Mouse (Mus musculus) heart, adult 2 months (tissue): Measurements from ENCODE around the gene Khdc1c. TPM values are rescaled to one million over a fixed set of nuclear protein-coding genes. Genes with fewer than 3 reads are reported as not detected.
"Not testable (repeated sequence)": the region's sequence is repeated elsewhere in the genome, so short reads cannot be mapped to it uniquely, and the experiment has no call there.

Experiments used
- DNase-seq, 2 experiments: peaks; one replicate each; pipeline ENCODE4 v3.0.0; 2021
- H3K27ac ChIP-seq: fragments of 200-600 bp; 2 replicates; pipeline ENCODE4 v1.8.1; 2022
- H3K27me3 ChIP-seq: fragments of 200-500 bp; 2 replicates; pipeline ENCODE4 v1.6.1; 2012; ENCODE audit warnings: mild to moderate bottlenecking, low read length, inconsistent platforms, mixed read lengths; ENCODE audit not compliant: control insufficient read depth, insufficient read depth
- H3K36me3 ChIP-seq: fragments of 200-500 bp; 2 replicates; pipeline ENCODE4 v1.6.1; 2012; ENCODE audit warnings: low read length, inconsistent platforms; ENCODE audit not compliant: control insufficient read depth, insufficient read depth
- H3K4me1 ChIP-seq: fragments of 200-500 bp; 2 replicates; pipeline ENCODE4 v1.6.1; 2011; ENCODE audit warnings: low read length; ENCODE audit not compliant: control insufficient read depth, insufficient read depth
- H3K4me3 ChIP-seq: fragments of 200-600 bp; 2 replicates; pipeline ENCODE4 v1.8.1; 2022
- H3K79me2 ChIP-seq: fragments of 200-500 bp; replicated peaks from 2 replicates; pipeline ENCODE4 v1.6.1; 2012; ENCODE audit warnings: mild to moderate bottlenecking, inconsistent platforms, low read length, moderate library complexity, mixed read lengths; ENCODE audit not compliant: control insufficient read depth, insufficient read depth
- H3K9ac ChIP-seq: fragments of 200-500 bp; 2 replicates; pipeline ENCODE4 v1.6.1; 2012; ENCODE audit warnings: low read depth, mild to moderate bottlenecking, control low read depth, inconsistent platforms, low read length, mixed read lengths
- CTCF ChIP-seq: fragments of 200-600 bp; IDR thresholded peaks from 2 replicates; pipeline ENCODE4 v1.8.1; 2022; ENCODE audit warnings: antibody characterized with exemption, mild to moderate bottlenecking, moderate library complexity
- EP300 ChIP-seq: fragments of 200-500 bp; IDR thresholded peaks from 2 replicates; pipeline ENCODE4 v1.6.1; 2011; ENCODE audit warnings: low read depth, low read length, control low read depth; ENCODE audit not compliant: insufficient read depth
- POLR2A ChIP-seq: fragments of 200-500 bp; IDR thresholded peaks from 2 replicates; pipeline ENCODE4 v1.6.1; 2011; ENCODE audit warnings: mild to moderate bottlenecking, low read depth, low read length, control low read depth; ENCODE audit not compliant: insufficient read depth
- WGBS: fragments of 180-500 bp; shearing (Covaris S2); methylation state at CpG from one replicate; pipeline ENCODE4 v1.1.7; 2018; 5-methylcytosine and 5-hydroxymethylcytosine counted together
- intact Hi-C: fragments of 180-260 bp; cut with DNase I; formaldehyde crosslinking; loops from one replicate; pipeline ENCODE4 v1.15.1; 2025
- long read RNA-seq: library from polyadenylated mRNA; stranded (forward); transcript quantifications from one replicate; pipeline ENCODE4 v2.0.0, GENCODE M21; 2021
- polyA plus RNA-seq: library from polyadenylated mRNA; depleted of rRNA; stranded (reverse); fragments of >200 nt; gene quantifications from 2 replicates; pipeline ENCODE4 v1.2.3, GENCODE M21; 2012; rRNA removed
- total RNA-seq, 2 experiments: library from RNA; stranded (reverse); gene quantifications; 2 replicates each; pipeline ENCODE4 v1.2.3; 2021

Khdc1c gene
- not detected for total RNA-seq
- not detected in 2 replicates for polyA plus RNA-seq
- long read RNA-seq: 0 reads

- 75% methylated on average over 1 of the region's 1 CpGs for WGBS
- DNase-seq, intact Hi-C loops, H3K79me2 ChIP-seq, H3K4me1 ChIP-seq, H3K4me3 ChIP-seq, H3K36me3 ChIP-seq, H3K27ac ChIP-seq, H3K9ac ChIP-seq, H3K27me3 ChIP-seq: not testable (repeated sequence)
These were observed at the start of gene Khdc1c for GRCm38 (mm10) chr1:21368031-21368430. Gene Khdc1c, plus strand, starts transcription at chr1:21368331.

- H3K27ac ChIP-seq, intact Hi-C loops, H3K4me3 ChIP-seq, H3K27me3 ChIP-seq, H3K9ac ChIP-seq, H3K4me1 ChIP-seq, H3K36me3 ChIP-seq, DNase-seq, H3K79me2 ChIP-seq: not testable (repeated sequence)
- WGBS: 90% methylated on average over 5 of the region's 5 CpGs
These were observed 47.9 kb upstream of the Khdc1c start for GRCm38 (mm10) chr1:21320271-21320670.

- Histone ChIP-seq H3K9ac (no peak overlapping the region), H3K27ac (no peak overlapping the region), H3K27me3 (no peaks in the 10 kb centered on the region), H3K36me3 (no peaks in the 10 kb centered on the region), H3K4me3 (no peak overlapping the region), H3K4me1 (no peaks in the 10 kb centered on the region), H3K79me2 (no peaks in the 10 kb centered on the region)
- DNase-seq: no peak
- WGBS: 70% methylated on average over 1 of the region's 1 CpGs
- TF ChIP-seq CTCF: no peak
- TF ChIP-seq POLR2A: no peak
- intact Hi-C loops: no loop called here
These were observed 46.5 kb upstream of the Khdc1c start for GRCm38 (mm10) chr1:21321656-21322055.

GRCm38 (mm10) chr1:21323996-21324574, 44.0 kb upstream of the Khdc1c start:
- H3K4me1 ChIP-seq: no peaks in the 10 kb centered on the region
- no peak overlapping the region for H3K4me3 ChIP-seq
- H3K27ac ChIP-seq: no peak overlapping the region
- WGBS: 78% methylated on average over 1 of the region's 1 CpGs
- no peaks in the 10 kb centered on the region for H3K79me2 ChIP-seq
- no peak overlapping the region for H3K9ac ChIP-seq
- intact Hi-C loops: no loop called here
- no peak for TF ChIP-seq CTCF
- no peak for TF ChIP-seq EP300
- TF ChIP-seq POLR2A: no peak
- DNase-seq: no peak
- H3K27me3 ChIP-seq: no peaks in the 10 kb centered on the region
- H3K36me3 ChIP-seq: no peaks in the 10 kb centered on the region

GRCm38 (mm10) chr1:21324633-21325032, 43.5 kb upstream of the Khdc1c start:
- Histone ChIP-seq H3K27me3 (no peaks in the 10 kb centered on the region), H3K36me3 (no peaks in the 10 kb centered on the region), H3K4me3 (no peak overlapping the region), H3K9ac (no peak overlapping the region), H3K79me2 (no peaks in the 10 kb centered on the region), H3K4me1 (no peaks in the 10 kb centered on the region), H3K27ac (no peak overlapping the region)
- DNase-seq: no peak
- 63% methylated on average over 1 of the region's 1 CpGs for WGBS
- intact Hi-C loops: no loop called here
- TF ChIP-seq CTCF: no peak
- no peak for TF ChIP-seq EP300
- no peak for TF ChIP-seq POLR2A

GRCm38 (mm10) chr1:21326733-21327132, 41.4 kb upstream of the Khdc1c start:
- intact Hi-C loops: no loop called here
- WGBS: 83% methylated on average over 7 of the region's 7 CpGs
- no peaks in the 10 kb centered on the region for H3K36me3 ChIP-seq
- DNase-seq: no peak
- no peaks in the 10 kb centered on the region for H3K4me1 ChIP-seq
- no peak for TF ChIP-seq POLR2A
- no peak for TF ChIP-seq CTCF
- no peak for TF ChIP-seq EP300
- H3K9ac ChIP-seq: no peak overlapping the region
- H3K4me3 ChIP-seq: no peak overlapping the region
- H3K27ac ChIP-seq: no peak overlapping the region
- H3K79me2 ChIP-seq: no peaks in the 10 kb centered on the region
- no peaks in the 10 kb centered on the region for H3K27me3 ChIP-seq

GRCm38 (mm10) chr1:21331161-21331560, 37.0 kb upstream of the Khdc1c start:
- intact Hi-C loops, DNase-seq, H3K9ac ChIP-seq, H3K36me3 ChIP-seq, H3K79me2 ChIP-seq, H3K27ac ChIP-seq, H3K27me3 ChIP-seq, H3K4me3 ChIP-seq, H3K4me1 ChIP-seq: not testable (repeated sequence)
